Comparison of ENCODE assay signal across 10 mouse cellular contexts in genomic region chr2:180600569-180601021, GRCm38 (mm10). TPM values are rescaled to one million over a fixed set of nuclear protein-coding genes. Genes with fewer than 3 reads are reported as not detected.
A peak's percentile ranks its signal among the peaks of the same experiment; 100 is the strongest.
DNase-seq lines count a peak whose midpoint lies in the region; ATAC-seq and TF ChIP-seq lines count a peak whose summit lies in the region.
"Had no signal": no experiment of that assay in that cellular context is flagged by ENCODE, and none has a peak within 500 bp of the region (broad histone marks: within the 10 kb centered on the region; RNA-seq: fewer than 3 reads in every experiment).

No protein-coding gene starts in this region.

- no peak for DNase-seq in heart, embryonic 10.5 days (ENCODE audit: low spot score)
- no peak for DNase-seq in heart, postnatal 14 days
- DNase-seq in stomach, postnatal 0 days (ENCODE audit: low spot score) = no peak
- no peak for DNase-seq in liver, postnatal 0 days
- no peak for DNase-seq in heart, adult 2 months
- no peak for DNase-seq in lung, adult 2 months
- DNase-seq: heart, postnatal 4 days had no signal

- intact Hi-C loops in heart, postnatal 14 days (cut with DNase I) = no loop called here
- intact Hi-C loops in heart, adult 2 months (cut with DNase I) = no loop called here

- no peaks in the 10 kb centered on the region for H3K79me2 ChIP-seq in heart, adult 2 months (replicated peaks; ENCODE audit: control insufficient read depth, insufficient read depth, low read length)

- H3K27ac ChIP-seq in heart, embryonic 10.5 days = peak overlapping the region; percentile 42; the same call in 1 of the 2 replicates
- 0 out of 2 replicates have a peak overlapping the region, but pooled peaks have one; percentile 21 for H3K27ac ChIP-seq in stomach, embryonic 15.5 days
- H3K27ac ChIP-seq in stomach, postnatal 0 days (replicated peaks) = no peak overlapping the region
- peak overlapping the region; percentile 72 for H3K27ac ChIP-seq in hindbrain, embryonic 15.5 days (replicated peaks)
- no peak overlapping the region for H3K27ac ChIP-seq in liver, postnatal 0 days (ENCODE audit: low read depth)
- no peak overlapping the region for H3K27ac ChIP-seq in heart, adult 2 months

- ATAC-seq in stomach, embryonic 15.5 days (ENCODE audit: insufficient read depth, low FRiP score, low read depth) = no peak; the same call in 1 of the 2 replicates
- no peak; the same call in 1 of the 2 replicates for ATAC-seq in stomach, postnatal 0 days (ENCODE audit: low FRiP score, low TSS enrichment)
- ATAC-seq in hindbrain, embryonic 15.5 days (ENCODE audit: low FRiP score, low read depth) = peak; percentile 78
- no peak for ATAC-seq in liver, postnatal 0 days

- TF ChIP-seq EP300 in stomach, postnatal 0 days (optimal IDR thresholded peaks at IDR 0.05) = no peak
- TF ChIP-seq EP300 in liver, postnatal 0 days (IDR thresholded peaks at IDR 0.05; ENCODE audit: low read depth) = no peak
- TF ChIP-seq EP300 in heart, adult 2 months (IDR thresholded peaks at IDR 0.05; ENCODE audit: insufficient read depth, low read depth, low read length) = no peak

- H3K4me1 ChIP-seq in heart, embryonic 10.5 days = peaks cover 22% of the 10 kb centered on the region
- peaks cover 12% of the 10 kb centered on the region for H3K4me1 ChIP-seq in stomach, embryonic 15.5 days
- no peaks in the 10 kb centered on the region for H3K4me1 ChIP-seq in stomach, postnatal 0 days (replicated peaks; ENCODE audit: control insufficient read depth, insufficient read depth)
- H3K4me1 ChIP-seq in hindbrain, embryonic 15.5 days (replicated peaks) = peaks cover 32% of the 10 kb centered on the region
- H3K4me1 ChIP-seq in liver, postnatal 0 days (ENCODE audit: insufficient read depth) = no peaks in the 10 kb centered on the region
- no peaks in the 10 kb centered on the region for H3K4me1 ChIP-seq in heart, adult 2 months (ENCODE audit: control insufficient read depth, insufficient read depth, low read length)
- 0 out of 2 replicates have a peak, but pooled peaks cover 2% of the 10 kb centered on the region for H3K4me1 ChIP-seq in lung, adult 2 months (ENCODE audit: control insufficient read depth, insufficient read depth, low read length)

- peaks cover 8% of the 10 kb centered on the region for H3K36me3 ChIP-seq in heart, embryonic 10.5 days
- H3K36me3 ChIP-seq in stomach, embryonic 15.5 days = 0 out of 2 replicates have a peak, but pooled peaks cover 1% of the 10 kb centered on the region
- H3K36me3 ChIP-seq in stomach, postnatal 0 days (ENCODE audit: control insufficient read depth, insufficient read depth, low read length) = no peaks in the 10 kb centered on the region
- no peaks in the 10 kb centered on the region; the same call in 1 of the 2 replicates for H3K36me3 ChIP-seq in hindbrain, embryonic 15.5 days
- no peaks in the 10 kb centered on the region for H3K36me3 ChIP-seq in liver, postnatal 0 days (replicated peaks; ENCODE audit: insufficient read depth, low read length)
- H3K36me3 ChIP-seq in heart, adult 2 months (ENCODE audit: control insufficient read depth, insufficient read depth, low read length) = no peaks in the 10 kb centered on the region

- H3K9me3 ChIP-seq in heart, embryonic 10.5 days = no peaks in the 10 kb centered on the region
- H3K9me3 ChIP-seq in stomach, embryonic 15.5 days = no peaks in the 10 kb centered on the region
- H3K9me3 ChIP-seq in stomach, postnatal 0 days (ENCODE audit: control insufficient read depth, low read length) = no peaks in the 10 kb centered on the region
- no peaks in the 10 kb centered on the region for H3K9me3 ChIP-seq in hindbrain, embryonic 15.5 days
- H3K9me3 ChIP-seq in liver, postnatal 0 days (ENCODE audit: low read length) = no peaks in the 10 kb centered on the region

- peaks cover 62% of the 10 kb centered on the region for H3K27me3 ChIP-seq in heart, embryonic 10.5 days (ENCODE audit: insufficient read depth, poor library complexity, severe bottlenecking)
- peaks cover 19% of the 10 kb centered on the region for H3K27me3 ChIP-seq in stomach, embryonic 15.5 days (replicated peaks)
- H3K27me3 ChIP-seq in stomach, postnatal 0 days (ENCODE audit: control insufficient read depth, insufficient read depth, low read length) = no peaks in the 10 kb centered on the region
- H3K27me3 ChIP-seq in hindbrain, embryonic 15.5 days = peaks cover 3% of the 10 kb centered on the region
- H3K27me3 ChIP-seq in liver, postnatal 0 days (ENCODE audit: insufficient read depth, low read length) = peaks cover 12% of the 10 kb centered on the region; the same call in 1 of the 2 replicates
- no peaks in the 10 kb centered on the region for H3K27me3 ChIP-seq in heart, adult 2 months (ENCODE audit: control insufficient read depth, insufficient read depth, low read length)
- H3K27me3 ChIP-seq: CH12.LX had no signal

- H3K9ac ChIP-seq in stomach, embryonic 15.5 days = no peak overlapping the region
- no peak overlapping the region for H3K9ac ChIP-seq in stomach, postnatal 0 days (ENCODE audit: low read length)
- no peak overlapping the region for H3K9ac ChIP-seq in hindbrain, embryonic 15.5 days
- no peak overlapping the region for H3K9ac ChIP-seq in liver, postnatal 0 days (replicated peaks)
- H3K9ac ChIP-seq in heart, adult 2 months (ENCODE audit: low read depth, low read length) = no peak overlapping the region

- TF ChIP-seq POLR2A in heart, adult 2 months (IDR thresholded peaks at IDR 0.05; ENCODE audit: insufficient read depth, low read depth, low read length) = no peak
- no peak for TF ChIP-seq POLR2A in lung, adult 2 months (IDR thresholded peaks at IDR 0.05; ENCODE audit: borderline replicate concordance, extremely low read depth, low read depth, low read length)

- no peak overlapping the region for H3K4me2 ChIP-seq in stomach, embryonic 15.5 days
- no peak overlapping the region for H3K4me2 ChIP-seq in stomach, postnatal 0 days (replicated peaks; ENCODE audit: low read depth)
- H3K4me2 ChIP-seq in hindbrain, embryonic 15.5 days = no peak overlapping the region
- H3K4me2 ChIP-seq in liver, postnatal 0 days (ENCODE audit: low read depth, low read length) = no peak overlapping the region

- 24% methylated on average over 9 of the region's 9 CpGs for WGBS in heart, embryonic 10.5 days
- 24% methylated on average over 9 of the region's 9 CpGs for WGBS in stomach, embryonic 15.5 days
- WGBS in stomach, postnatal 0 days = 20% methylated on average over 9 of the region's 9 CpGs
- 10% methylated on average over 9 of the region's 9 CpGs for WGBS in hindbrain, embryonic 15.5 days
- WGBS in liver, postnatal 0 days (ENCODE audit: insufficient replicate concordance) = 32% methylated on average over 9 of the region's 9 CpGs
- 21% methylated on average over 9 of the region's 9 CpGs for WGBS in heart, adult 2 months
- 15% methylated on average over 9 of the region's 9 CpGs for WGBS in lung, adult 2 months

- TF ChIP-seq CTCF in stomach, postnatal 0 days (IDR thresholded peaks at IDR 0.05; ENCODE audit: low read depth) = no peak
- TF ChIP-seq CTCF in liver, postnatal 0 days (IDR thresholded peaks at IDR 0.05; ENCODE audit: low read depth) = no peak
- TF ChIP-seq CTCF in heart, adult 2 months (IDR thresholded peaks at IDR 0.05) = no peak
- no peak for TF ChIP-seq CTCF in lung, adult 2 months (IDR thresholded peaks at IDR 0.05; ENCODE audit: insufficient read depth, low read length)

- H3K4me3 ChIP-seq in heart, embryonic 10.5 days = no peak overlapping the region
- H3K4me3 ChIP-seq in stomach, embryonic 15.5 days (replicated peaks) = no peak overlapping the region
- H3K4me3 ChIP-seq in stomach, postnatal 0 days (ENCODE audit: low read depth, low read length) = no peak overlapping the region
- no peak overlapping the region for H3K4me3 ChIP-seq in hindbrain, embryonic 15.5 days
- no peak overlapping the region for H3K4me3 ChIP-seq in liver, postnatal 0 days (ENCODE audit: low read depth, low read length)
- no peak overlapping the region for H3K4me3 ChIP-seq in heart, adult 2 months
- no peak overlapping the region for H3K4me3 ChIP-seq in lung, adult 2 months (replicated peaks; ENCODE audit: extremely low read depth, low read depth, low read length)

RNA-seq across cellular contexts. Expression of gene Col9a3, which starts 3.0 kb away (rescaled TPM):
- 19.7 and 19.9 TPM in 2 replicates for polyA plus RNA-seq in heart, embryonic 10.5 days (2016; fragmentation: Nextera tagmentation; extraction: Ambion mirVana)
- under 1 TPM; 0.46 to 0.50 TPM for total RNA-seq in heart, postnatal 14 days (2021)
- 9.3 and 15.2 TPM in 2 replicates for polyA plus RNA-seq in stomach, embryonic 15.5 days (2015; fragmentation: Nextera tagmentation; extraction: Ambion mirVana)
- polyA plus RNA-seq in stomach, postnatal 0 days (2015; fragmentation: Nextera tagmentation; extraction: Ambion mirVana) = 1.6 TPM in 2 replicates
- polyA plus RNA-seq in hindbrain, embryonic 15.5 days (2015; fragmentation: Nextera tagmentation; extraction: Ambion mirVana) = 63.5 and 92.1 TPM in 2 replicates
- polyA plus RNA-seq in liver, postnatal 0 days (2015; fragmentation: Nextera tagmentation; extraction: Ambion mirVana) = 0.41 and 0.63 TPM in 2 replicates
- total RNA-seq in heart, adult 2 months (2021) = under 1 TPM in 1 of 2 experiments, not detected in 1; 0.29 TPM
- polyA plus RNA-seq in heart, adult 2 months (2012; rRNA removed) = 0.29 and 0.57 TPM in 2 replicates
- polyA plus RNA-seq in lung, adult 2 months (2012; rRNA removed) = 1.6 TPM in 2 replicates

RNA-seq across cellular contexts. Expression of gene Ogfr, which starts 11.6 kb away (rescaled TPM):
- 72.0 and 81.2 TPM in 2 replicates for polyA plus RNA-seq in heart, embryonic 10.5 days (2016; fragmentation: Nextera tagmentation; extraction: Ambion mirVana)
- total RNA-seq in heart, postnatal 14 days (2021) = 10 to 100 TPM; 37.7 to 38.2 TPM
- polyA plus RNA-seq in stomach, embryonic 15.5 days (2015; fragmentation: Nextera tagmentation; extraction: Ambion mirVana) = 45.2 and 48.1 TPM in 2 replicates
- 23.9 and 24.5 TPM in 2 replicates for polyA plus RNA-seq in stomach, postnatal 0 days (2015; fragmentation: Nextera tagmentation; extraction: Ambion mirVana)
- polyA plus RNA-seq in hindbrain, embryonic 15.5 days (2015; fragmentation: Nextera tagmentation; extraction: Ambion mirVana) = 82.8 and 88.6 TPM in 2 replicates
- 22.7 and 24.9 TPM in 2 replicates for polyA plus RNA-seq in liver, postnatal 0 days (2015; fragmentation: Nextera tagmentation; extraction: Ambion mirVana)
- total RNA-seq in heart, adult 2 months (2021) = 10 to 100 TPM; 29.7 to 35.3 TPM
- 23.4 and 42.0 TPM in 2 replicates for polyA plus RNA-seq in heart, adult 2 months (2012; rRNA removed)
- 36.2 and 37.7 TPM in 2 replicates for polyA plus RNA-seq in lung, adult 2 months (2012; rRNA removed)

RNA-seq across cellular contexts. Expression of gene Mrgbp, which starts 19.5 kb away (rescaled TPM):
- polyA plus RNA-seq in heart, embryonic 10.5 days (2016; fragmentation: Nextera tagmentation; extraction: Ambion mirVana) = 25.7 and 32.9 TPM in 2 replicates
- 10 to 100 TPM; 14.5 to 14.8 TPM for total RNA-seq in heart, postnatal 14 days (2021)
- 25.5 and 25.6 TPM in 2 replicates for polyA plus RNA-seq in stomach, embryonic 15.5 days (2015; fragmentation: Nextera tagmentation; extraction: Ambion mirVana)
- polyA plus RNA-seq in stomach, postnatal 0 days (2015; fragmentation: Nextera tagmentation; extraction: Ambion mirVana) = 15.9 and 16.1 TPM in 2 replicates
- 38.3 and 40.6 TPM in 2 replicates for polyA plus RNA-seq in hindbrain, embryonic 15.5 days (2015; fragmentation: Nextera tagmentation; extraction: Ambion mirVana)
- 7.3 and 7.5 TPM in 2 replicates for polyA plus RNA-seq in liver, postnatal 0 days (2015; fragmentation: Nextera tagmentation; extraction: Ambion mirVana)
- total RNA-seq in heart, adult 2 months (2021) = 10 to 100 TPM; 15.5 to 15.7 TPM
- polyA plus RNA-seq in heart, adult 2 months (2012; rRNA removed) = 14.7 and 15.4 TPM in 2 replicates
- 25.4 and 27.6 TPM in 2 replicates for polyA plus RNA-seq in lung, adult 2 months (2012; rRNA removed)

RNA-seq across cellular contexts. Expression of gene Tcfl5, which starts 41.9 kb away (rescaled TPM):
- 0.06 and 0.20 TPM in 2 replicates for polyA plus RNA-seq in heart, embryonic 10.5 days (2016; fragmentation: Nextera tagmentation; extraction: Ambion mirVana)
- under 1 TPM in 1 of 2 experiments, not detected in 1; 0.12 TPM for total RNA-seq in heart, postnatal 14 days (2021)
- polyA plus RNA-seq in stomach, embryonic 15.5 days (2015; fragmentation: Nextera tagmentation; extraction: Ambion mirVana) = 0.12 and 0.21 TPM in 2 replicates
- 0.05 and 0.22 TPM in 2 replicates for polyA plus RNA-seq in stomach, postnatal 0 days (2015; fragmentation: Nextera tagmentation; extraction: Ambion mirVana)
- polyA plus RNA-seq in hindbrain, embryonic 15.5 days (2015; fragmentation: Nextera tagmentation; extraction: Ambion mirVana) = 0.87 and 0.96 TPM in 2 replicates
- not detected in 2 replicates for polyA plus RNA-seq in liver, postnatal 0 days (2015; fragmentation: Nextera tagmentation; extraction: Ambion mirVana)
- not detected for total RNA-seq in heart, adult 2 months (2021)
- 0.12 and 0.18 TPM in 2 replicates for polyA plus RNA-seq in heart, adult 2 months (2012; rRNA removed)
- polyA plus RNA-seq in lung, adult 2 months (2012; rRNA removed) = 0.05 TPM in 1 of 2 replicates, not detected in the other
- total RNA-seq: CH12.LX had no signal

Comparison
In these comparisons a context has a peak if more than half of its experiments do, and no peak if none do; other contexts are left out.
1. H3K27ac ChIP-seq: peak in heart, embryonic 10.5 days (single experiment), stomach, embryonic 15.5 days (single experiment) and hindbrain, embryonic 15.5 days (single experiment); none in stomach, postnatal 0 days (single experiment), liver, postnatal 0 days (single experiment) and heart, adult 2 months (single experiment).